Mouse (Mus musculus) thymus, adult 18-20 months (tissue): ENCODE measurements around the gene Zfp867.

Experiments
- DNase-seq, 2 experiments: peaks; one replicate each; pipeline ENCODE4 v3.0.0; 2022; ENCODE audit warnings: mixed read lengths in 2 of 2

The Zfp867 gene

DNA sequence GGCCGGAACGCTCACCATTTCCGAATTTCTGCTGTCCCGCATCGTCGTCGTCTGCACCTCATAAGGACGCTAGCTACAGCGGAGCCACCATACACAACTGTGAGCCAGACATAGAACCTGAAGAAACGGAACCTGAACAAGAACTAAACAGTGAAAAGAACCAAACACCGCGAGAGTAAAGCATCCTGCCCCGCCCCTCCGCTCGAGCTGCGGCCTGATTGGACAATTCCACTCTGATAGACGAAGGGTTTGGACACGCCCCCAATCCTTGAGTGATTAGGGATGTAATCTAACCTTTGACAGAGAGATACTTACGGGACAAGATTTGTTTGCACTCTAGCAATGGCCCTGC lies at the start of gene Zfp867:
Zfp867 (minus strand) TSS at position 149 of the 352 bp plus-strand sequence.
- peak; percentile 66 to 76 for DNase-seq

DNA sequence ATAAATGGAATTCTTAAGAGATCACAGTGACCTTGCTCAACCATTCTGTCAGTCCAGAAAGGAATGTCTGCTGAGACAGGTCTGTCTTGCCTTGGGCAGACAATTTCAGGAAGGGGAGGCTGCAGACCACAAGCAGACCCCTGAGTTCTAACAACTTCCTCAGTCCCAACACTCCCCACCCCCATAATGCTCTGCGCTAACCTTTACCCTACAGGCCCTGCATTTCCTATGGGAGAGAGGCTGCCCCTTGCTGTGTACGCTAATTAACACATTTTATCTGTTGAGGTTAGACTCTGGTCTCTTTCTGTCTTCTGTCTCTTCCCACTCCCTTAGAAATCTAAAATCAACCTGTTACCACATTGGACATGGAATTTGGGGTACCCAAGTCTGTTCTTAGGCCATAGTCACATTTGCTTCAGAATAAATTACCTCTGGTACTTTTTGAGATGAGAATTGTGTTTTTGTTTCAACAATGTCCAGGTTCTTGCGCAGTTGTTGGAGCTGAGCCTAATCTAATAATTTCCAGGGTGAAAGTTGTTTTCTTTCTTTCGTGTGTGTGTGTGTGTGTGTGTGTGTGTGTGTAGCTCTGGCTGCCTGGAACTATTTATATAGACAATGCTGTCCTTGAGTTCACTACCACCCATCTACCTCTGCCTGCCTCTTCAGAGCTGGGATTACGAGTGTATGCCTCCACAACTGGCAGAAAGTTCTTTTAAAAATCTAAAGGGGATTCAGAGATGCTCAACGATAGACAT lies 47.6 kb upstream of the Zfp867 start:
- no peak for DNase-seq

DNA sequence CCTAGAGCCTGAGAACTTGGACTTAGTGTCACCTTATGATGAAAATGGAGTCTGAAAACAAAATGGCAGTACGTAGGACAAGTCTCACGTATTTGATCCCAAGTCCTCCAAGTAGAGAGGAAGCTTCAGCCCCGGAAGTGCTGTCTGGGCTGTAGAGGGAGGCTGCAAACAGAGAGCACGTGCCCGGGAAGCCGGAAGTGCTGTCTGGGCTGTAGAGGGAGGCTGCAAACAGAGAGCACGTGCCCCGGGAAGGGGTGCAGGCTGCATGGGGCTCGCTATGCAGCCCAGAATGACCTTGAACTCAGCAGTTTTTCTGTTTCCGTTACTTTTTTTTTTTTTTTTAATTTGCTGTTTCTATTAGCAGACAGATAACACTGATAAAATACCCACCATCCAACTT lies 46.0 kb upstream of the Zfp867 start:
- peak; percentile 24 to 44 for DNase-seq

DNA sequence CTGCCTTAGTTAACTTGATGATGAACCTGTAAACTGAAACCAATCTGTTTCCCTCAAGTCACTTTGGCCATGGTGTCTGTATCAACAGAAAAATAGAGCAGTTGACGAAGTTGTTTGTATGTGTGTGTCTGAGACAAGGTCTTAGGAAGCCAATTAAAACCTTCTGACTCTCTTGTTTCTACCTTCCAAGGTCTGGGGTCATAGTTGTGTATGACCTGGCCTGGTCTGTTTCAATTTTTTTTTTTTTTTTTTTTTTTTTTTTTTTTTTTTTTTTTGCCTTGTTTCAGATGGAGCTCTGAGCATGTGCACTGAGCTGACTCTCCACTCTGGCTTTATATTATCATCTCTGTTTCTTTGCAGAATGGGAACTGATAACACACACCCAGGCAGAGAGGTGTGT lies 45.2 kb upstream of the Zfp867 start:
- no peak for DNase-seq

DNA sequence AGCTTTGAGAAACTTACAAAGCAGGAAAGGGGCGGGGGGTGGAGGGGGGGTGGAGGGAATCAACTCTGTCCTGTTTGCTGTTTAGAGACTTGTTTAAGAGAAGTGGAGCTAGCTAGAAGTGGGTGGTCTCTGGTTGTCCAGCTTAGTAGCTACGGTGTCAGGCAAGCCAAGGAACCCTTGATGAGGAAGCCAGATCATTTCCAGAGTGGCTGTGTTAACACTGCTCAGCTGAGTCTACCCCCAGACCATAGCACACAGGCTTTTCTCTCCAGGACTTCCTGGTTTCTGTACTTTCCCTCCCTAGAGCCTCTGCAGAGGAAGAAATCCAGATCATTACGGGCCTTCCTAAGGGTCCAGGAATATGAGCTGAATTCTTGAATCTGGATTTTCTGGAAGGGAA lies 42.5 kb upstream of the Zfp867 start:
- DNase-seq = no peak

DNA sequence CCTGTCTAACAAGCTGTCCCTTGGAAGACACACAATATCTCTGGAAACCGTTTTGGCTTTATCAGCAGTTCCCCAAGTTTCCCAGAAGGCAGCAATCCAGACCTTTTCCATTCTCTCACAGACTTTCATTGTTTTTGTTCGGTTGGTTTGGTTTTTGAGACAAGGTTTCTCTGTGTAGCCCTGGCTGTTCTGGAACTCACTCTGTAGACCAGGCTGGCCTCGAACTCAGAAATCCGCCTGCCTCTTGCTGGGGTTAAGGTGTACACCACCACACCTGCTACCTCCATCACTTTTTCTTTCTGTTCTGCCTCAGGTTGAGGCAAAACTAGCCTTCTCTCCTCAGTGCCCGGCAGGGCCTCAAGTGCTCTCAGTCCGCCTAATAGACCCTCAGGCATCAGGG lies 42.1 kb upstream of the Zfp867 start:
- DNase-seq = no peak

DNA sequence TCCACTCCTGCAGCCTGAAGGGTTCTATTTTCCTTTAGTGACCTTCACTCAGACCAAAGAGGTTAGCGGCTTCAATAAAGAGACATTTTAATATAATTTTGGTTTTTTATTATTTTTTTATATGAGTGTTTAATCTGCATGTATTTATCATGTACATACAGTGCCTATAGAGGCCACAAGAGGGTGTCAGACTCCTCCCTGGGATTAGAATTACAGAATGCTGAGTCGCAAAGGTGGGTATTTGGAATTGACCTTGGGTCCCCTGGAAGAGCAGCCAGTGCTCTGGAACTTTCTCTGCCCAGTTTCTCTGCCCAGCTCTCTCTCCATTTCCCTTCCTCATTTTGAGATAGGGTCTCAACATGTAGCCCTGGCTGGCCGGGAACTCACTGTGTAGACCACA lies 41.3 kb upstream of the Zfp867 start:
- no peak for DNase-seq

DNA sequence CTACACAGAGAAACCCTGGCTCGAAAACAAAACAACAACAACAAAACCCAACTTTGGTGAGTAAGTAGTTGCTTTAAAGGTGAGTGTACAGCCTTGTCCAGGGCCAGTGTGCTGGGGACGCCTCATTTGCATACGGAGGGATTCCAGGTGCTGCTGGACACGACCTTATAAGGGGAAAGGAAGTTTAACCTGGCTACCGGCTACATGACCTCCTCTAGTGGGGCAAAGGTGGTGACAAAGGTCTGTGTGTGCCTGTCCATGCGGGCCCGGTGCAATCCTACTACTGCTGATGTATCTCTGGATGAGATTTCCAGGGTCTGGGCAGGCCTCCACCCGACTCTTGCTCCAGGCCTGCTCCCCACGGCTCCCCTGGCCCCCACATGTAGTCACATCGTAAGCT lies 40.5 kb upstream of the Zfp867 start:
- no peak for DNase-seq

DNA sequence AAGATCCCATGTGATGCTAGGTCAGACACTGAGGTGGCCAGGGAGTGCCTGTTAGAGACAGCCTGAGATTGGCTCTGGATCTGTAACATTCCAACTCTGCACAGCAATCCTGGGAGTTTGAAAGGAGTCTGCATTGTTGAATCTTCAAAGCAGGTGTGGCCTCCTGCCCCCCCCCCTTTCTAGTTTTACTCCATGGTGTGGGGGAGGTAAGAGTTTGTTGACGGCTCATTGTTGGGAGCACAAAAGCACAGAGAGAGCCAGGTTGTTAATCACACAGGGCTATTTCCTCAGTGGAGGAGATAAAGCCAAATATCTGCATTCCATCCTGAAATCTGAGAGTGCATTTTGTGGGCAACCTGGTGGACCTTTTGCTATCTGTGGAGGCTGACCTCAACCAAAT lies 39.3 kb upstream of the Zfp867 start:
- no peak for DNase-seq

DNA sequence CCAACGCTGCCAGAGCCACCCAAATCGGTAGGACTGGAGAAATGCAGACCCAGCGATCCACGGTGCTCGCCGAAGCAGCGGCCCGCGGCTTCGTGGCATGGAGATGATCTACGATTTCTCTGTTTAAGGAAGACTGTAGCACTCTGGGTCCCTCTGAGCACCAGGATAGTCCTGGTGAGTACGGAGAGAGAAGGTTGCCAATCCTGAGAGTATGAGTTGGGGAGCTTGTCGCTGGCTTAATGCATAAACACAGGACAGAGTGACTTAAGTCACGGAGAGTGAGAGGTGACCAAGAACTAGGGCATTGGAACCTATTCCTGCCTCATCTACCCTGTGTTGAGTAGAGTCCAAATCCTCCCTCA lies 34.4 kb upstream of the Zfp867 start:
- DNase-seq = no peak

DNA sequence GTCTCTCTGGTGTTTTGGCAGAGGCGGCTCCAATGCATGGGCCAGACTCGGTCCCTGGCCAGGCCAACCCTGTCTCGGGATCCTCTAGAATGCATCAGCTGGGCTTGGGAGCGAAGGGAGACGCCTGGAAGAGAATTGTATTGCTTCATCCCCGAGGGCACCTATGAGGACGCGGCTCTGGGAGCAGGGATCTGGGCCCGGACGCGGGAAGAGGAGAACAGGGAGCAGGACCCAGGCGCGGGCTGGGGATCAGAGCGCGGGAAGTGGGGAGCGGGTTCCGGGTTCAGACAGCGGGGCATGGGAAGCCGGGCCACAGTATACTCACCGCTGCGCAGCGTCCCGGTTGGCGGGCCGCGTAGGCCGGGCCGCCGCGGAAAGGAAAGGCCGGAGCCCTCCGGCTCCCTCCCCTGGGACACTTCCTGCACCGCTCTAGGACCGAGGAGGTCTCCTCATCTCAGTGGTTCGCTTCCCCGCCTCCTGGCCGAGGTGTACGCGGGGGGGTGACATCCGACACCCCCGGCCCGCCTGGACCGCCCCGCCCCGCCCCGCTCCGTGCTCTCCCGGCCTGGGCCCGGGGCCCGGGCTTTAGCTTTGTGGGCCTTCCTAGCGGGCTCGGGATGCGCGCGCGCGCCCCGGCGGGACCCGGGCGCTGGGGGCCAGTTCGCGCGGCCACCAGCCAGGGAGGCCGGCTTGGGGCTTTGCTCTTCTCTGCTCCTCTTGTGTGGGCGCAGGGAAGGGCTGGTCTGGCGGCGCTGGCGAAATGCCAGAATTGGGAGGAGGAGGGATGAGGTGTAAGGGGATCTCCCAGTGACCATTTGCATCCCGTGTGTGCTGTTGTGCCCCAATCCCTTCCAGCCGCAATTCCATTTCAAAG lies 33.8 kb upstream of the Zfp867 start:
- peak; percentile 57 to 73 for DNase-seq

DNA sequence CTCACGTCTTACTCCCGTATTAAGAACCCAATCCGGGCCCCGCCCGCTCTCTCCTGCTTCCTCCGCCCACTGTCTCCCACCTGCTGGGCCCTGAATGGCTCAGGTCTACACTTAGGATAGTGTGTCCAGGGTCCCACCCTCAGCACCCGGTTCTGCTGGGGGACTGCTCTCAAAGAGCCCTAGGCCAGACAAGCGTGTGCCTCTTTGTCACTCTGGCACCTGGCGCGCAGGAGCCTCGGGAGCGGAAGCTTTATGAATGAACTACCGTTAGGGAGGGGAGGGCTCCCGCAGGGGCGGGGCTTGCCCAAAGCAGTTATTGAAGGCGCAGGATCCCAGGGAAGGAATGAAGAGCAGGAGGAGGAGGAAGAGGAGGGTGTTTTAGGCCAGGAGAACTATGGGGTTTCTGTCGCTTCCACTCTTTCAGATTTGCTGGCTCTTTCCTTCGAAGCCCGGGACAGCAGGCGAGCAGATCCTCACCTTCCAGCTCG lies 33.1 kb upstream of the Zfp867 start:
- DNase-seq = peak; percentile 68 to 79

DNA sequence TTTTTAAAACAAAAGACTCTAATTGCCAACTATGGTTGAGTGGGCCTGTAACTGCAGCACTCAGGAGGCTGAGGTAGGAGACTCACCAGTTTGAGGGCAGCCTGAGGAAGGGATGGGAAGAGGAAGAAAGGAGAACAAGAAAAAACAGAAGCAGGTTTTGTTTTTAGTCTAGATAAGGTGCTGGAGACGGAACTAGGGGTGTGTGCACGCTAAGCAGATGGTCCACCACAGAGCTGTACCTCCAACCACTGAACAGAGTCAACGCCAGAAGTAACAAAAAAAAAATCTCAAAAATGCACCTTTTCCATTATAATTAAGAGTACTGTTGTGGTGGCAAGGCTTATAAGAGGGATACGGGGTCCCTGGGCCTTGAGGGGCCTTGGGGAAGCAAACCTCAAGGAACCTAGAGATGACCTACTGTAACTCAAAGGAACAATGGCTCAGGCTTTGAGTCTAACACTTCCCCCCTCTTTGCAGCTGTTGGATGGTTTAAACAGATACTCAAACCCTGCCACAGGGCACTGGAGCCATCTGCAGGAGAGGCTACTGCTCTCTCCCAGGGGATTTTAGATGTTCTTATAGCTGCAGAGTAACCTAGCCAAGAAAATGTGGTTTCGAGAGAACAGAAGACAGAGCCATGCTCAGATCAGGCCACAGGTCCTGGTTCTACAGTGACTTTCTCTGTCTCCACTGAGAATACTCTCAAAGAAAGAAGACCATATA lies 29.9 kb upstream of the Zfp867 start:
- no peak for DNase-seq

DNA sequence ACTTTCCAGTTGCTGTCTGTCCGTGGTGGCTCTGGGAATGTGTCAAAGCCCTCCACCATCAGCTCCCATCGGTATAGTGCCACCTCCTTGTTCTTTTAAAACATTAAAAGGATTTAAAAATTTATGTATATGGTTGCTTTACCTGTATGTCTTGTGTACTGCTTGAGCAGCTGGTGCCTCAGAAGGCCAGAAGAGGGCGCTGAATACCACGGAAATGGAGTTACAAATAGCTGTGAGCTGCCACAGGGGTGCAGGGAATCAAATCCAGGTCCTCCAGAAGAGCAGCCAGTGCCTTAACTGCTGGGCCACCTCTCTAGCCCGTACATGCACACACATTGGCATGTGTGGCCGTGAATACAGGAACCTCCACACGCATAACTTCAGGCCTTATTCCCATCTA lies 25.5 kb upstream of the Zfp867 start:
- DNase-seq = no peak

DNA sequence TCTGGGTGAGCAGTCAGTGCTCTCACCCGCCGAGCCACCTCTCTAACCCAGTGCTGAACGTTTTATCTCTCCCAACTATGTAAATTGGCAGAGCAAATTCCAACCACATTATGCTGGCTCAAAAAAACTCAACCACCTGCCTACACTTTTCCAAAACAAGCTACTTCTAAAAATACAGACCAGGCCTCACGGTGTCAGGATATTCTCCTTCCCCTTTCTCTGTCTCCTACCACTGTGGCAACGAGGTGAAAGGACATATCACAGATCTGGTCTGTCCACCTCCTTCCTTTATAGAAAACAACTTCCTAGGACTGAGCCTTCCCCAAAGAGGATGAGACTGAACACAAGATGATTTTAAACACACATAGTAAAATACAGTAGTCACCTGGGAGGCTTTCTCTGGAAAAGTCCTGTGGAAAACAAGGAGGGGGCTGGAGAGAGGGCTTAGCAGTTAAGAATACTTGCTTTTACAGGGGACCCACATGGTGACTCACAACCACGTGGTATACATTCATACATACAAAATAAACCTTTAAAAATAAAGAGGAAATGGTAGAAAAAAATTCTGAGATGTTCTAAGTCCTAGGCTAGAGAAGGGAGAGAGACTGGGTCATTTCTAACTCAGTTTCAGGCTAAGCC lies 24.5 kb upstream of the Zfp867 start:
- no peak for DNase-seq

DNA sequence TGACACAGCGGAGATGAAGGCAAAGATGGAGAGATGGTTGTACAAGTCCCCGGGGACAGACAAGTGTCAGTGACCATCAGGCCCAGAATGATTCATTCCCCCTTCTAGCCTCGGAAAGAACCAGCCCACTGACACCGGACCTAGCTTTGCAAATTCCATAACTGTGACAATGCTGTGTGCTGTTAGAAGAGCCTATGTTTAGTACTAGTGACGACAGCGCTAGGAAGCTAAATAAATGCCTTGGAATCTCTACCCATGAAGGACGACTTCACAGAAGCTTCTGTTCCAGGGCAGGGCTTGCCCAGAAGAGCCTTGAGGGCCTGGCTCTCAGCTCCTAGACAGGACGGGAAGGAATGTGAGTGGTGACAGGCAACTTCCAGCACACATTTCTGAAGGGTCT lies 13.9 kb upstream of the Zfp867 start:
- no peak for DNase-seq

DNA sequence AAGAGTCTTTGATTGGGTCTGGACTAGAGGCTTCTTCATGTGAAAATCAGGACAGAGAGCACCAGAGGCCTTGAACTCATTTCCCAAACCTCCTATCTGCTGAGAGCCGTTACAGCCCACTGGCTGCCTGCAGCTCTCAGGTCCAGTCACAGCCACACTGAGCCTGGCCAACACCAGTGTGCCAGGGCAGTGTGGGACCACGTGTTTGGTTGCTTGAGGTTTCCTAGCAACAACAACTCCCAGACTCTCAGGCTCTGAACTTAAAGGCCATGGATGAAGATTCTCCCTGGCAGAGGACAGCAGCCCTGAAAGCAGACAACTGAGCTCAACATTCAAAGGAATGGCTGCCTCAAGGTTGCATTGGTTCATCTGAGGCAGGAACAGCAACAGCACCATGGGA lies 13.4 kb upstream of the Zfp867 start:
- DNase-seq = no peak

DNA sequence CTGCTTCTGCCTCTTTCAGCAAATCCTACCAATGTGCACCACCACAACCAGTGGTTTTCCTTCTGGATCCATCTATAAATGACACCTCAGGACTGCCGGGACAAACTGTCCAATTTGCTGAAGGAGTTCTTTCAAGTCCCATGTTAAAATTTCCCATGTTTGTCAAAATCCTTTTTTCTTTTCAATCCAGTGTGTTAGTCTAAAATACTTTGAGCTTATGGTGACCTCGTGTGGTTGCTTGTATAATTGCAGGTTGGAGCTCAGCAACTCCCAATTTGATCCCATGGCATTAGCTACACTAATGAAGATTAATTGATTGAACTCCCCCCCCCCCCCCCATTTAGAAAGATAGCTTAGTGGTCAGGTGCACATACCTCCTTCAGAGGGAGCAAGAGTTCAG lies 10.9 kb upstream of the Zfp867 start:
- no peak for DNase-seq

DNA sequence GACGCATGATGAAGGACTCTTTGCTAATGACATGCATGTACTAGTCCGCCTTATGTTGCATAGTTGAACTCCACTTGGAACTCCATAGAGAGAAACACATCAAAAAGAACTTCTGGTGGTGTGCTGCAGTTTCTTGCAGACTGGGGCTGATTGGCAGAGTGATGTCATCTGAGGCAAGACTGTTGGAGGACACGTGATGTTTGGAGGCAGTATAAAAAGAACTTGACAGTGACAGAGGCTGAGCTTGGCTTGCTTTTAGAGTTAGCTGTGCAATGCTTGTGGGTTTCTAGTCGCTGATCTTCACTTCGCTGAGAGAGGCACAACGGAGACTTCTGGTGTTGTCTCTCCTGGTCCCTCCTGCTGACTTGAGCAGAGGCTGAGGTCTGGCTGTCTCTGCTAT lies 5.0 kb upstream of the Zfp867 start:
- DNase-seq = no peak

DNA sequence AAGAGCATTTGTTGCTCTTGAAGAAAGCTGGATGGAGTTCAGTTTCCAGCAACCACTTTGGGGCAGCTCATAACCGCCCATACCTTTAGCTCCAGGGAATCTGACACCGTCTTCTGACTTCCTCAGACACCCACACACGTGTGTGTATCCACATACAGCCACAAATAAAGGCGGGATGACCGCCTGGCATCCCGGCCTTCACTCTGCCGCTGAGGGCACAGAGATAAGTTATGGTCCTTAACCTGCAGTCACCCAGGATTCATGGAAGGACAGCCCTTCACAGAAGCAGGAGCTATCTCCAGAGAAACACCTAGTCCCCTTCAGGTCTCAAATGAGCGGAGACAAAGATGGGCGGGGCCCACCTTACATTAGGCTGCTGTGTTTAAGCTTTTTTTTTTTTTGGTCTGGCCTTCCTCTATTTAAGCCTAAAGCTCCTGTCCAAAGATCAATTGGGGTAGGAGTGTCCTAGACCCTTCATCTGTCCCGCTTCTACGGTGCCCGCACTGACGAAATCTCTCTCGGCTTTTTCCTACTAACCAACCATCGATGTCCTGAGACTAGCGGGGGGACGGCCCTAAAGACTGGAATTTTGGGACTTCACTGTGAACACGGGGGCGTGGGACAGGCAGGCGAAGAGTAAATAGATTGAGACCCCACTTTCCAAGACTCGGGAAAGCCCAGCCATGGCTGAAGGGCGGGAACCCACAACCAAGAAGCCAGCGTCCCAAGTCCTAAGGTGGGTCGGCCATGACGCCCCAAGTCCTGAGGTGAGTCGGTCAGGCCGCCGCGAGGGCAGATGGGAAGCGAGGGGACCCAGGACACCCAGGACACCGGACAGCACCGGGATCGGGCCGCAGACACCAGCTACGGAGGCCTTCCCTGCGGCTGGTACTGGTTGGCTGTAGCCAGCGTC lies 605 bp downstream of the Zfp867 start:
- no peak for DNase-seq

DNA sequence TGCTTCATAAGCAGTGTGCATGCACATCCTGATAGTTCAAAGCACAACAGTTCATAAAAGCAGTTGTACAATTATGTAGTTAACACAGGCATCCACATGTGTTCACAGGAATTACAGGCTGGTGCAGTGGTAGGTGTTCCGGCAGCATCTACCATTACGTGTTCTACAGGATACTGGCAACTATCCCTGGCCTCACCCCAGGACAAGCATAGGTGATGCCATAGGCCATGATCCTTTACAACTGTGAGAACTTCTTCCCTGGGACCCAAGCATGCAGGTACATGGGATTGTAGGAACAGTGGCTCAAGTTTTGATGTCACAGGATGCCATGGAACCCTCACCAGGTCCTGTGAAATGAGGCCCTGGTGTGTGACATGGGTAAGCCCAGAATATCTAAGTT lies 11.8 kb downstream of the Zfp867 start:
- no peak for DNase-seq

DNA sequence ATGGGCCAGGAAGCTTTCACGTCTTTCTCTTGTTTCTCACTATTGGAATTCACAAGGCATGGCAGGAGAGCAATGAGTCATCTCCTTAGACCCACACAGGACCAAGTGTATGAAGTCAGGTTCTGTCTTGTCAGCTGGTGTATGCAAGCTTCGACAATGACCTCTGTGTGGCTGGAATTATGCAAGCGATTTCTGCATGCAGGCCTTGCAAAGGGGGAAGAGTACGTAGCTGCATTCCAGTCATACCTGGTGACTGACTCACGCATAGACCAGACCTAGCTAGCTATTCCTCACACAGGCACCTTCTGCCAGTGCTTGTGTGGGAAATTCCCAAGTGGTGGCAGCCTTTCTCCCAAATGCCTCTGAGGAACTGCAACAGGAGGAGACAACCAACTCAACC lies 13.3 kb downstream of the Zfp867 start:
- DNase-seq = no peak
